Mouse (Mus musculus) urinary bladder, adult 18-20 months (tissue): ENCODE measurements around the gene Gm572.
A peak's percentile ranks its signal among the peaks of the same experiment; 100 is the strongest.

Experiments used
- DNase-seq, 2 experiments: peaks; one replicate each; pipeline ENCODE4 v3.0.0; 2022; ENCODE audit warnings: low spot score in 2 of 2, mixed read lengths in 2 of 2

Gene Gm572

GRCm38 (mm10) chr4:148625756-148626622 lies 17.1 kb upstream of the Gm572 start:
- peak; percentile 13 to 80 for DNase-seq

- peak; percentile 90 to 94 for DNase-seq
Measured at GRCm38 (mm10) chr4:148626623-148627185, 16.4 kb upstream of the Gm572 start, which contains the start of gene Tardbp. Gene Tardbp (minus strand): TSS chr4:148627019.

GRCm38 (mm10) chr4:148627246-148627645 lies 15.9 kb upstream of the Gm572 start:
- no peak for DNase-seq

GRCm38 (mm10) chr4:148632013-148632692 lies 11.0 kb upstream of the Gm572 start:
- DNase-seq = no peak

GRCm38 (mm10) chr4:148633395-148634061 lies 9.6 kb upstream of the Gm572 start:
- DNase-seq = no peak

GRCm38 (mm10) chr4:148635309-148635708 lies 7.8 kb upstream of the Gm572 start:
- DNase-seq = no peak

- no peak for DNase-seq
Measured at GRCm38 (mm10) chr4:148638302-148638701, 4.8 kb upstream of the Gm572 start.

- DNase-seq = no peak
Measured at GRCm38 (mm10) chr4:148639455-148639854, 3.7 kb upstream of the Gm572 start.

- no peak for DNase-seq
Measured at GRCm38 (mm10) chr4:148641121-148641520, 2.0 kb upstream of the Gm572 start.

- peak; percentile 44 to 55 for DNase-seq
Measured at GRCm38 (mm10) chr4:148644157-148644511, 1.0 kb downstream of the Gm572 start.

- no peak for DNase-seq
Measured at GRCm38 (mm10) chr4:148644926-148645325, 1.8 kb downstream of the Gm572 start.

- no peak for DNase-seq
Measured at GRCm38 (mm10) chr4:148646616-148647015, 3.5 kb downstream of the Gm572 start.

- no peak for DNase-seq
Measured at GRCm38 (mm10) chr4:148649309-148649708, 6.2 kb downstream of the Gm572 start.

- DNase-seq = no peak
Measured at GRCm38 (mm10) chr4:148651045-148651444, 7.9 kb downstream of the Gm572 start.

- DNase-seq = no peak
Measured at GRCm38 (mm10) chr4:148654701-148655398, 11.7 kb downstream of the Gm572 start.

- no peak for DNase-seq
Measured at GRCm38 (mm10) chr4:148656691-148657258, 13.7 kb downstream of the Gm572 start.

- DNase-seq = no peak
Measured at GRCm38 (mm10) chr4:148657776-148658175, 14.7 kb downstream of the Gm572 start.

GRCm38 (mm10) chr4:148660174-148660573 lies 17.1 kb downstream of the Gm572 start:
- no peak for DNase-seq

GRCm38 (mm10) chr4:148662168-148662965 lies 19.2 kb downstream of the Gm572 start:
- DNase-seq = peak; percentile 33 to 71

- DNase-seq = no peak
Measured at GRCm38 (mm10) chr4:148663326-148663725, 20.2 kb downstream of the Gm572 start.
